Mouse (Mus musculus) cerebellum, adult 2 months (tissue): ENCODE results near the gene Tln2. TPM values are rescaled to one million over a fixed set of nuclear protein-coding genes. Genes with fewer than 3 reads are reported as not detected.
"Not testable (repeated sequence)": the region's sequence is repeated elsewhere in the genome, so short reads cannot be mapped to it uniquely, and the experiment has no call there.

Source experiments
- DNase-seq, 2 experiments: peaks; one replicate each; pipeline ENCODE4 v3.0.0; 2021
- H3K27ac ChIP-seq: fragments of 200-500 bp; 2 replicates; pipeline ENCODE4 v1.5.1; 2012; ENCODE audit warnings: low read length, control low read depth, inconsistent platforms; ENCODE audit not compliant: insufficient read depth
- H3K27me3 ChIP-seq: fragments of 200-500 bp; 2 replicates; pipeline ENCODE4 v1.6.1; 2012; ENCODE audit warnings: inconsistent platforms, mild to moderate bottlenecking, low read length, moderate library complexity; ENCODE audit not compliant: control insufficient read depth, insufficient read depth
- H3K4me1 ChIP-seq: fragments of 200-500 bp; 2 replicates; pipeline ENCODE4 v1.6.1; 2011; ENCODE audit warnings: low read length; ENCODE audit not compliant: control insufficient read depth, insufficient read depth
- H3K4me3 ChIP-seq: fragments of 200-500 bp; replicated peaks from 2 replicates; pipeline ENCODE3; 2011; ENCODE audit warnings: mild to moderate bottlenecking, low read depth, low read length, control low read depth; ENCODE audit not compliant: insufficient read depth
- CTCF ChIP-seq: fragments of 200-500 bp; IDR thresholded peaks from 2 replicates; pipeline ENCODE4 v1.5.1; 2011; ENCODE audit warnings: low read depth, mild to moderate bottlenecking, control low read depth, low read length, moderate library complexity, borderline replicate concordance; ENCODE audit not compliant: insufficient read depth
- POLR2A ChIP-seq: fragments of 200-500 bp; IDR thresholded peaks from 2 replicates; pipeline ENCODE4 v1.6.1; 2011; ENCODE audit warnings: low read length, control low read depth, borderline replicate concordance; ENCODE audit not compliant: insufficient read depth
- WGBS: fragments of 180-500 bp; shearing (Covaris S2); methylation state at CpG from one replicate; pipeline ENCODE4 v1.1.7; 2018; 5-methylcytosine and 5-hydroxymethylcytosine counted together
- polyA plus RNA-seq: library from polyadenylated mRNA; depleted of rRNA; stranded (reverse); fragments of >200 nt; gene quantifications from 2 replicates; pipeline ENCODE4 v1.2.3, GENCODE M21; 2012

Gene Tln2
- polyA plus RNA-seq, 1 experiment = 28.7 TPM

GRCm38 (mm10) chr9:67299164-67299563 lies 260.3 kb downstream of the Tln2 start:
- Histone ChIP-seq H3K4me3 (no peak overlapping the region), H3K27me3 (no peaks in the 10 kb centered on the region), H3K4me1 (no peaks in the 10 kb centered on the region), H3K27ac (no peak overlapping the region)
- TF ChIP-seq POLR2A (no peak), CTCF (no peak)
- no peak for DNase-seq
- WGBS = 93% methylated on average over 6 of the region's 6 CpGs

- Histone ChIP-seq H3K4me1 (no peaks in the 10 kb centered on the region), H3K27me3 (no peaks in the 10 kb centered on the region), H3K4me3 (no peak overlapping the region), H3K27ac (no peak overlapping the region)
- DNase-seq = no peak
- TF ChIP-seq POLR2A (no peak), CTCF (no peak)
- 86% methylated on average over 6 of the region's 6 CpGs for WGBS
These were observed 262.1 kb downstream of the Tln2 start for GRCm38 (mm10) chr9:67297236-67297889.

GRCm38 (mm10) chr9:67287457-67287856 lies 272.0 kb downstream of the Tln2 start:
- H3K4me1 ChIP-seq = no peaks in the 10 kb centered on the region
- WGBS = 65% methylated on average over 4 of the region's 4 CpGs
- DNase-seq = no peak
- no peak for TF ChIP-seq CTCF
- no peak overlapping the region for H3K27ac ChIP-seq
- no peak overlapping the region for H3K4me3 ChIP-seq
- H3K27me3 ChIP-seq = no peaks in the 10 kb centered on the region

DNA sequence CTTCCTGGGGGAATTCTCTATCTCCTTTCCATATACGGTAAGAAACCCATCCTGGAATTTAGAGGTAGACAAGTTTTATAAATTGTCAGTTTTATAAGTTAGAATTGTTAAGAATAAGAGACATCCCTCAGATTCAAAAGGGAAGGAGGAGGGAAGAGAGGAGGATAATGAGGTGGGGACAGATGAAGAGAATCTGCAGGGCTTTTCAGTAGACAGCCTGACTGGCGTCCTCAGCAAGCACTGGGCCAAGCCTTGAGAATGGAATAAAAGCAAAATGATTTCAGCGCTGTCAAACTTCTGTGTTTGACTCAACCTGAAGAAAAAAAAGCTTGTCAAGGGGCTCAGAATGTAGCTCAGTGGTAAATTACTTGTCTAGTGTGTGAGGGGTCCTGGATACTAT lies 272.7 kb downstream of the Tln2 start:
- DNase-seq = no peak
- WGBS = 88% methylated on average over 3 of the region's 3 CpGs
- TF ChIP-seq POLR2A (no peak), CTCF (no peak)
- H3K27me3 ChIP-seq = no peaks in the 10 kb centered on the region
- H3K4me1 ChIP-seq = no peaks in the 10 kb centered on the region
- no peak overlapping the region for H3K27ac ChIP-seq
- no peak overlapping the region for H3K4me3 ChIP-seq

GRCm38 (mm10) chr9:67285544-67285943 lies 274.0 kb downstream of the Tln2 start:
- Histone ChIP-seq H3K4me3 (no peak overlapping the region), H3K4me1 (no peaks in the 10 kb centered on the region), H3K27me3 (no peaks in the 10 kb centered on the region), H3K27ac (no peak overlapping the region)
- TF ChIP-seq CTCF (no peak), POLR2A (no peak)
- DNase-seq = no peak
- 75% methylated on average over 3 of the region's 3 CpGs for WGBS

GRCm38 (mm10) chr9:67281812-67282211 lies 277.7 kb downstream of the Tln2 start:
- TF ChIP-seq POLR2A = no peak
- TF ChIP-seq CTCF = no peak
- WGBS = 86% methylated on average over 6 of the region's 6 CpGs
- Histone ChIP-seq H3K27me3 (no peaks in the 10 kb centered on the region), H3K4me1 (no peaks in the 10 kb centered on the region), H3K4me3 (no peak overlapping the region), H3K27ac (no peak overlapping the region)
- no peak for DNase-seq

- not testable (repeated sequence) for H3K4me3 ChIP-seq, DNase-seq, H3K4me1 ChIP-seq, H3K27me3 ChIP-seq, H3K27ac ChIP-seq
These were observed 279.2 kb downstream of the Tln2 start for GRCm38 (mm10) chr9:67280311-67280710.

GRCm38 (mm10) chr9:67276446-67276845 lies 283.1 kb downstream of the Tln2 start:
- Histone ChIP-seq H3K27ac (no peak overlapping the region), H3K4me1 (no peaks in the 10 kb centered on the region), H3K4me3 (no peak overlapping the region), H3K27me3 (no peaks in the 10 kb centered on the region)
- DNase-seq = no peak
- TF ChIP-seq CTCF (no peak), POLR2A (no peak)
- 59% methylated on average over 6 of the region's 6 CpGs for WGBS

- DNase-seq = no peak
- no peak overlapping the region for H3K4me3 ChIP-seq
- TF ChIP-seq POLR2A = no peak
- peak; percentile 24; the same call in 1 of the 2 replicates for TF ChIP-seq CTCF
- no peaks in the 10 kb centered on the region for H3K4me1 ChIP-seq
- 25% methylated on average over 3 of the region's 3 CpGs for WGBS
- H3K27me3 ChIP-seq = no peaks in the 10 kb centered on the region
- no peak overlapping the region for H3K27ac ChIP-seq
These were observed 285.2 kb downstream of the Tln2 start for GRCm38 (mm10) chr9:67274296-67274695.
